Mouse (Mus musculus) spleen, adult 18-20 months (tissue): ENCODE measurements around the gene Tm9sf1.

Source experiments
- DNase-seq, 2 experiments: peaks; one replicate each; pipeline ENCODE4 v3.0.0; 2022; ENCODE audit warnings: mixed read lengths in 2 of 2

The Tm9sf1 gene

DNA sequence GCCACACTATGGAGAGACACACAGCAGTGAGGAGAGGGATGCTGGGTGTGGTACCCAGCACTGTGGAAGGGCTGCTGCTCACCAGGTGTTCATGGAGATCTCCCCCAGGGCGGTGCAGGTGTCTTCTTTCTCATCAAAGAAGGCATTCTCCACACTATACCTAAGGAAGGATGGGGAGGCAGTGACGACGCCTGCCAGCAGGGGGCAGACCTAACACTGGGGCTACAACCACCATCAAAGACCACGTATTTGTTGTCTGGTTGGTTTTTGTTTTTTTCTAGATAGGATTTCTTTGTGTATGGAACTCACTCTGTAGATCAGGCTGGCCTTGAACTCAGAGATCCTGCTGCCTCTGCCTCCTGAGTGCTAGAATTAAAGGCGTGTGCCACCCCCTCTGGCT, 14.3 kb downstream of the Tm9sf1 start:
- peak; percentile 50 to 76 for DNase-seq

DNA sequence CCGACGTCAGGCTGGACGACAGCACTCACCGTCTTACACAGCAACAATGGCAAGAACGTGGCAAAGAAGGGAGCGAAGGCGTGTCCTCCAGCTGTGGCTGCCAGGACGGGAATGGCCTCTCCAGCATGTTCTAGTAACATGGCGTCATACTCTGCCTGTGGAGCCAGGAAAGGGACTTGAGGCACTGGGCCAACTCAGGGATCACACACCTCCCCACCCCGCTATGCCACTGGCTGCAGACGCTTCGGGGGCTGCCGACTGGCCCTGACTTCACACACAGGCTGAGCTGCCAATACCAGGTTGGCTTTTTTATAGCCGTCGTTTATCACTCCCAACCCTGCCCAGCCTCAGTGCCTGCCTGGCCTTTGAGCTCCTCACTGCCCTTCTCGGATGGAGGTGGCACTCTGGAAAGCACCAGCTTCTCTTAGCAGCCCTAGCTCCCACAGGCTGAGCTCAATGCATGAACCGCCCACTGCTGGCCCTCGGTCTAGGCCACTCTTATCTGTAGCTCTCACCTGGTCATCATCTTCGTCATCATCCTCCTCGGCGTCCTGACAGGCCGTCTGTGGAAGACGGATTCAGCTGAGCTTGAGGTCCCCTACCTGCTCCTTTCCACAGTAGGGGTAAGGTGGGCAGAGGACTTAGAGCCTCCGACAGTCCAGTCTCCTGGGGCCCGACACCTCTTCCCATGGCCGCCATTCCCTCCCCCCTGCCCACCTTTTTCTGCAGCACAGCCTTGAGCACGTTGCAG, 15.4 kb downstream of the Tm9sf1 start:
- no peak for DNase-seq

DNA sequence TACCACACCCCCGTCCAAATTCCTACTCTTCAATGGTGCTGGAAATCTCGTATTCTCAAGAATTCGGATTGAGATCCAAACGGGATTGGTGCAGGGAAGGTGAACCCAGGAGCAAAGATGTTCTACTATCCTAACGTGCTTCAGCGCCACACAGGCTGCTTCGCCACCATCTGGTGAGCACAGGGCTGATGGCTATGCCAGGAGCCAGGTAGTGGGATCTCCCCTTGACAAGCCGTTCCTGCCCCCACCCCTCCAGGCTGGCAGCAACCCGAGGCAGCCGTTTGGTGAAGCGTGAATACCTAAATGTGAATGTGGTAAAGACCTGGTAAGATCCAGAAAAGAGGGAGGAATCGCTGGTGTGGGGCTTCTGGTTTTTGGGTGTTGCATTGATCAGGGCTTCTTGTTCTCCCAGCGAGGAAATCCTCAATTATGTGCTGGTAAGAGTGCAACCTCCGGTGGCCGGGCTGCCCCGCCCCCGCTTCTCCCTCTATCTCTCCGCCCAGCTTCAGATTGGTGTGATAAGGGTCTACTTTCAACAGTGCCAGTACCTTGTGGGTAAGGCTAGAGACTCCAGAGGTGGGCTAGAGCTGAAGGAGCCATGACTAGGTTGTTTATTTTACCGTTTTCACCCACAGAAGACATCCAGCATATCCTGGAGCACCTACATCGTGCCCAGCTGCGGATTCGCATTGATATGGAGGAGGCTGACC, 25.0 kb downstream of the Tm9sf1 start:
- DNase-seq, result no peak

DNA sequence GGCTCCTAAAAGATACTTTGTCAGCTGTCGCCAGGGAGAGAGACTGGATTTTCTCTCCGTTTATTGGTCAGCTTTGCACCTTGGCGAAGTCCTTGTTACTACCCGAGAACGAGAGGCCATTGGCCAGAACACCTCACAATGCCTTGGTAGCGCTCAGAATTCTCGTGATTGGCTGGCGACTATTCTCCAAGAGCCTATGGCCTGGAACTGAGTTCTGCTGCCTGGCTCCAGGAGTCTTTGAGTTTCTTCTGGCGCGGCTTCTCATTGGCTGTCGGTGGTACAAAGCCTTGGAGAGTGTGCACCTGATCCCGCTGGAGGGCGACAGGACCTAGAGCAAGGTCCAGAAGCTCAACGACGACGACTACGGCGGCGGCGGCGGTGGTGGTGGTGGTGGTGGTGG, 25.8 kb downstream of the Tm9sf1 start, which contains the start of gene Rec8:
TSS of gene Rec8 (plus strand) at position 216 of the 400 bp plus-strand sequence.
- no peak for DNase-seq

DNA sequence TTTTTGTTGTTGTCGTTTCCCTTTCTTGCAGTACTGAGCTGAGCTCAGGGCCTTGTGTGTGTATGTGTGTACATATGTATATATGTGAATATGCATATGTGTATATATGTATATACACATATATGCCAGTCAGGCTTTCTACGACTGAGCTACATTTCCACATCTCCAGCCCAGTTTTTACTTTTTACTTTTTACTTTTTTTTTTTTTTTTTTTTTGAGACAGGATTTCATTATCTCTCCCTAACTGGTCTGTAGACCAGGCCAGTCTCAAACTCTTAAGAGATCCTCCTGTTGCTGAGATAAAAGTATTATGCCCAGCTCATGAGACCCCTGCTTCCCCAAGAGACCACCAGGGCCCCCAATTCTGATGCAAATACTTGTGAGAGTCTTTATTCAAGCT, 26.8 kb downstream of the Tm9sf1 start:
- DNase-seq, result no peak

DNA sequence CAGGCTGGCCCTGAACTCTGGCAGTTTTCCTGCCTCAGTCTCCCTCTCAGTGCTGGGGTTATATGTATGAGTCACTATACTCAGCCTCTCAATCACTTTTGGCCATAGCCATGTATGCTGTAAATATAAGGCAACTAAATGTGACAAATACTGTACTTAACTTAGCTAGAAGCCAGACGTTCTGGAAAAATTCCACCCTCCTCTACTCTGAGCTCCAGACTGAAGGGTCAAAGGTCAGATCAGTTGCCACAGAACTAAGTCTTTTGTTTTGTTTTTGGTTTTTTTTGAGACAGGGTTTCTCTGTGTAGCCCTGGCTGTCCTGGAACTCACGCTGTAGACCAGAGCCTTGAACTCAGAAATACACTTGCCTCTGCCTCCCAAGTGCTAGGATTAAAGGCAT, 27.7 kb downstream of the Tm9sf1 start:
- DNase-seq, result no peak

DNA sequence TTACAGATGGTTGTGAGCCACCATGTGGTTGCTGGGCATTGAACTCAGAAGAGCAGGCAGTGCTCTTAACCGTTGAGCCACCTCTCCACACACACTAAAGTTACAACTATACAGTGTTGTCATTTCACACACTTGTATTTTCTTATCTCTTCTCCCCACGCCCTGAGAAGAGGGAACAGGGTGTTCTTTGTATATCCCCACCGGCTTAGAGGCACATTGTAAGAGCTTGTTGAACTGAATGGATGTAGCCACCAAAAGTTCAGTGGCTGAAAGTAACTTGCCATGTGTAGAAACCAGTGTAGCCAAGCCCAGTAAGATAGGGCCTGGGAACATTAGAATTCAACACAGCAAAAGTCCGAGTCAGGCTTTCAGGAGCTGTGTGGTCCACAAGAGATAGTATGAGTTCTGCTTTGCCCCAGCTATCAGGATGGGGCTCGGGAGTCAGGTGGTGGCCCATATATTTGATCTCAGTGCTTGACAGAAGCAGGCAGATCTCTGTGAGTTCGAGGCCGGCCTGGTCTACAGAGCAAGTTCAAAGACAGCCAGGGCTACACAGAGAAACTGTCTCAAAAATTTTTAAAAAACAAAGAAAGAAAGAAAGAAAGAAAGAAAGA, 28.9 kb downstream of the Tm9sf1 start:
- no peak for DNase-seq

DNA sequence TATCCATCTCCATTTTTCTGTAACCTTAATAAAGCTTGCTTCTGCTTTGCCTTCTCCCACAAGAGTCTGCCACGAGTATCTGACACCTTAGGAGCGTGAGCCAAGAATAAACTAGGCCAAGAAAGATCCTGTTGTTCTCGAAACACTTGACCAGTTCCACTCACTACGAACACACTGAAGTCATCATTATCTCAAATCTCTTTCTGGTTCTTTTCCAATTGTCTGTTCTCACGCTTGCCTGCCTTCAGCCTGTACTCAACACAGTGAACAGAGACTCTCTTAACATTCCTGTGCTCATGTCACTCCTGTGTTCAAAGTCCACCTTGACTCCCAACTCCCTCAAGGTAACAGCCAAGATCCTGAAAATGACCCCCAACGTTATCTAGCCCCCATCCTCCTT, 30.3 kb downstream of the Tm9sf1 start:
- no peak for DNase-seq

DNA sequence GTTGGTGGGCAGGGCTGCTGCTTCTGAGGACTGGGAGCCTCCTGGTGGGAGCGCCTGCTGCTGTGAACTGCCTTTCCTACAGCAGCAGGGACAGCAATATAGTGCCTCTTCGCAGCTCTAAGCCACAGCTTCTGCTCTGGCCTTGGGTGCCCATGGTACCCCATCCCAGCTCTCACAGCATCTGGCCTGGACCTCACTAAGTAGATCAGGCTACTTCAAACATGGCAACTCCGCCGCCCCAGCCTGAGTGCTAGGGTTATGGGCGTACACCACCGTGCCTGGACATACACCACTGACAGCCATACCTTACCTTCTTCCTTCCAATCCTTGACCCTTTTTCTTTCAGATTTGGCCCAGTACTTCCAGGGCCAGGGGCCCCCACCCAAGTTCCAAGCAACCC, 35.3 kb downstream of the Tm9sf1 start:
- no peak for DNase-seq

DNA sequence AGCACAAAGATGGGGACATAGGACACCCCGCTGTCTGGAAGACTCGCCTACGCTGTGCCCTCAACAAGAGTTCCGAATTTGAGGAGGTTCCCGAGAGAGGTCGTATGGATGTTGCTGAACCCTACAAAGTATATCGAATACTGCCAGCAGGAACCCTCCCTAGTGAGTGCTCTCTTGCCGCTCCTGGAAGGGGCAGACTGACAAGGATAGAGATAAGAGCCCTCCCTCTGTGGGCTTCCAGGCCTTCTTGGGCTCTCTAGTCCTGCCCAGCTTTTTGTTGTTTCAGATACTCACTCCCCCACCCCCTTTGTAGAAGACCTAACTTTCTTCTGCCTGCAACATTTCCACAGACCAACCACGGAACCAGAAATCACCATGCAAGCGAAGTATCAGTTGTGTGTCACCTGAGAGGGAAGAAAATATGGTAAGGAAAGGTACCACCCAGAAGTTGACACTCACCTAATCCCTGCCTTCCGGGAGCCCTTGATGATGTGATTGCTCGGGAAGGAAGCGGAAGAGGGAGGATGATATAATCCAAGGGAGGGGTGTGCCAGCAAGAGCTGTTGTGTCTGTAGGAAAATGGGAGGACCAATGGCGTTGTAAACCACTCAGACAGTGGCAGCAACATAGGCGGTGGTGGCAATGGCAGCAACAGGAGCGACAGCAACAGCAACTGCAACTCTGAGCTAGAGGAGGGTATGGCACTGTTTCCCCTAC, 37.7 kb downstream of the Tm9sf1 start:
- DNase-seq, result no peak

DNA sequence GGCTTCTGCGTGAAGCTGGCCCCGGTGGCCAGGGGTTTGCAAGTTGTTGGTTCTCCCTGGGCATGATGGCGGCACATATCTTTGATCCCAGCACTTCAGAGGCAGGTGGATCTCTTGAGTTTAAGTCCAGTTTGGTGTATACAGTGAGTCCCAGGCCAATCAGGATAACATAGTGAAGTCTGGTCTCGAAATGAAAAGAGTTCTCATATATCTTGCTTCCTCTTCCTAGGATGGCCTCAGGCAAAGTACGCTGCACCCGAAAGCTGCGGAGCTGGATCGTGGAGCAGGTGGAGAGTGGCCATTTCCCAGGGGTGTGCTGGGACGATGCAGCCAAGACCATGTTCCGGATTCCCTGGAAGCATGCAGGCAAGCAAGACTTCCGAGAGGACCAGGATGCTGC, 38.8 kb downstream of the Tm9sf1 start:
- no peak for DNase-seq

DNA sequence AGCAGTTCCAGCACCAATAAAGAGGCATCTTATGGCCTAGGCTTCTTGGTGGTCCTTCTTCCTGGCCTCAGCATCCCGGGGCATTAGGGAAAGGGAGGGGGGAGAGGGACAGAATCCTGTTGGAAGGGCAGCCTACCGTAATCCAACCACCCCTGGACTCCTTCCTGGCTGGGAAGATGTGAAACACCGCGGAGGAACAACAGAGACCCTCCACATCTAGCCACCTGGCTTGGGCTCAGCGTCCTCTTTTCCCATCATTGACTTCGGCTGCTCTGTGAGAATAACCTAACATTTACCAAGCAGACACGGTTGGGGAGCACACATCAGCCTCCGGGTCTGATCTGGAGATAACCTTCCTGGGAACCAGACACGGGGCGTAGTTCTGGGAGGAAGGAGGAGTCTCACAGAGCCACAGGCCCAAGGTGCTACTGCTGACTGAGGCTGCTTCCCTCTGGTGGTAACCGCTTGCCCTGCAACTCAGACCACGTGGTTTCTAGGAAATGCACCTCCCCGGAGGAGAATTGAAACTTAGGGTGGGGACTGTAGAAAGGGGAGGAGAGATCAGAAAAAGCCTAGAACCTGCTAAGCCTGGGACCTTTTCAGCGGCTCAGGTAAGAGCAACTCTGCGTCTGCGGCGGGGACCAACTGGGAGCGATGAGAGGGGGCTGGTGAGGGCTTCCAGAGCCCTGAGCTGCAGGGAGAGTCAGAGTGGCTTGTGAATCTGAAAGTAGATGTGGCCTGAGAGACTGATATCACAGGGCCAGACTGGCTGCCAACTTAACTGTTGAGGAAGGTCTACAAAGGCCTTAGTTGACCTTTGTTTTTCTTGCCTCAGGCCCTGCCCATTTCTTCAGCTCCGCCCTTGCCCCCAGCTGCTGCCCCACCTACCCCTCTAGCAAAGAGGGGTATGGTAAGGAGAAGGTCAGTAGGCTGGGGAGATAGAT, 39.7 kb downstream of the Tm9sf1 start:
- peak; percentile 89 to 93 for DNase-seq

DNA sequence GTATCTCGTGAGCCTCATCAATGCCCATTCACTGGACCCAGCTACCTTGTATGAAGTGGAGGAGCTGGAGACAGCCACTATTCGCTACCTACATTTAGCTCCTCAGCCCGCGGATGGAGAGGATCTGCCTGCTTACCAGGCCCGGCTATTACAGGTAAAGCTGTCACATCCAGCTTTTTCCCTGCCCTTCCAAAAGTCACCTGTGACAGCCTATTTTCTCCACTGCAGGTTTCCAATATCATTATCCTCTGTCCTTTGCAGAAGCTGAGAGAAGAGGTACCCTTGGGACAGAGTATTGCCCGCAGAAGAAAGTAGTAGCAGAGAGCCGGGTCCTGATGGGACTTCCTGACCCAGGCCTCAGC, 40.4 kb downstream of the Tm9sf1 start, which contains the start of gene Irf9:
TSS of gene Irf9 (plus strand) at position 301 of the 362 bp plus-strand sequence.
- no peak for DNase-seq

DNA sequence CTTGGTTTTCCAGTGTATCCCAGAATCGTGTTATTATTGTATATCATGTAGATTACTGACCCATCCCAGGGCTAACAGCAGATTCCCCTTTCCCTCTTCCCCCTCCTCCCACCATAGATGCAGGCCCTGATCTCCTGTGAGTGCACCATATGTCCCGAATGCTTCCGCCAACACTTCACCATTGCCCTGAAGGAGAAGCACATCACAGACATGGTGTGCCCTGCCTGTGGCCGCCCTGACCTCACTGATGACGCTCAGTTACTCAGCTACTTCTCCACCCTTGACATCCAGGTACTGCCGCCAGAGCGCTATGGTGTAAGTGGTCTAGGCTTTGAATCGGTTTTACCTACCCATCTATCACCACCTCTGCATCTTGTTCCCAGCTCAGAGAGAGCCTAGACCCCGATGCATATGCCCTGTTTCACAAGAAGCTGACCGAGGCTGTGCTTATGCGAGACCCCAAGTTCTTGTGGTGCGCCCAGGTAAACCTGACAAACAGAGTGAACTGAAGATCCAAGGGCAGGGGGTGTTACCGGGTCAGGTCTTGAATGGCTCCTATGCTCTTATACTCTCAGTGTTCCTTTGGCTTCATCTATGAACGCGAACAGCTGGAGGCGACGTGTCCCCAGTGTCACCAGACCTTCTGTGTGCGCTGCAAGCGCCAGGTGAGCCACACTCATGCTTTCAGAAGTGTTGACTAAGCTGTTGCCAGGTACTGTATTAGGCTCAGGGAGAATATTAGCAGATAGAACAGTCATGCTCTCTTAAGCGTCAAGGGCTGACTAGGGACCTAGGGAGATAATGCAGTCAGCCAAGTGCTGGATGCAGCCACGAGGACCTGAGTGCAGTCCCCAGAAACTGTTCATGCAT, 44.9 kb downstream of the Tm9sf1 start:
- no peak for DNase-seq

DNA sequence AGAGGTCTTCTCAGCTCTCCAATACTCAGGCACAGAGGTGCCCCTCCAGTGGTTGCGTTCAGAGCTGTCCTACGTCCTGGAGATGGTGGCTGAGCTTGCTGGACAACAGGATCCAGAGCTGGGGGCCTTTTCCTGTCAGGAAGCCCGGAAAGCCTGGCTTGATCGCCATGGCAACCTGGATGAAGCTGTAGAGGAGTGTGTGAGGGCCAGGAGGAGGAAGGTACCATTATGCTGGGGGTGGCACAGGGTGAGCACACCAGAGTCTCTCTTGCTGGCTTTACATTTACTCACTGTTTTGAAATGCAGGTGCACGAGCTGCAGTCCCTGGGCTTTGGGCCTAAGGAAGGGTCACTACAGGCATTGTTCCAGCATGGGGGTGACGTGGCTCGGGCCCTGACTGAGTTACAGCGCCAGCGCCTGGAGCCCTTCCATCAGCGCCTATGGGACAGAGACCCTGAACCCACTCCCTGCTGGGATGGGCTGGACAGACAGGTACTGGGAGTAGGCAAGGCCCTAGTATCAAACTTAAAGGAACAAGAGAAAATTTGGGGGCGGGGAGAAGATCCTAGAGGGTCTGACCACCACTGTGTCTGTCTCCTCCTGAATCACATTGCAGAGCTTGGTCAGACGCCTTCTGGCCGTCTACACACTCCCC, 47.4 kb downstream of the Tm9sf1 start:
- DNase-seq, result no peak

DNA sequence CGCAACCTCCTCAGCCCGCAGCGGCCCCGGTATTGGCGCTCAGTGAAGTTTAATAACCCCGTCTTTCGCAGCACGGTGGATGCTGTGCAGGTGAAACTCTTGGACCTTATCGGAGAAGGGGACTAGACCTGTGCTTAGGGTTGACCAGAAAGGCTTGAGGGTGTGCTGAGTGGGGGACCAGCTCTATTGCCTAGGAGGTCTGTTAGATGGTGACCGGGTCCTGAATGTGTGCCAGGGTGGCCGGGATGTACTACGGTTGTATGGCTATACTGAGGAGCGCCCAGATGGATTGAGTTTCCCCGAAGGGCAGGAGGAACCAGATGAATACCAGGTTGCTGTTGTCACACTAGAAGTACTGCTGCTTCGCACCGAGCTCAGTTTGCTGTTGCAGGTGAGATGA, 51.4 kb downstream of the Tm9sf1 start:
- DNase-seq, result no peak

DNA sequence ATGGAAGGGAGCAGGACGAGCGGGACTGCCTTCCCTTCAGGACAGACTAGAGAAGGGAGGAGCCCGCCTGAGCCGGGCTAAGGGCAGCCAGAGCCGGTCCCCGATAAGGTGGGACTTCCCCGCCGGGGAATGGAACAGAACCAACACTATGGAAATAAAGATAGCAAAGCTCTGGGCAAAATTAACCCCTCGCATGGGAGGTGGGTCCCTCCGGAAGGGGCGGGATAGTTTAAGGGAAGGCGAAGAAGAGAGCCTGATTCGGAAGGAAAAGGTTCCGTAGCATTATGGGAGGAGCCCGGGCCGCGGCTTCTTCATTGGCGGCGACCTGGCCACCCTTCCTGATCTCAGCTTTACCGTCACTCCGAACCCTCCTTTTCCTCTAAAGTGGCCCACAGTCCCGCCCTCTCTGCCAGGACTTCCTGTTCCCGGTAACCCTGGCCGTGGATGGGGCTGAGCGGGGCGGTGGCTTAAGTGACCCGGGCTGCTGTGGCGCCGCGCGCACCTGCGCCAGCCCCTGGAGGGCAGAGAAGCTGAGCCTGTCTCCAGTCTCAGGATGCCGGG, 52.2 kb downstream of the Tm9sf1 start, which contains the start of gene Rnf31:
TSS of gene Rnf31 (plus strand) at position 378 of the 561 bp plus-strand sequence.
- DNase-seq, result peak; percentile 82 to 89

DNA sequence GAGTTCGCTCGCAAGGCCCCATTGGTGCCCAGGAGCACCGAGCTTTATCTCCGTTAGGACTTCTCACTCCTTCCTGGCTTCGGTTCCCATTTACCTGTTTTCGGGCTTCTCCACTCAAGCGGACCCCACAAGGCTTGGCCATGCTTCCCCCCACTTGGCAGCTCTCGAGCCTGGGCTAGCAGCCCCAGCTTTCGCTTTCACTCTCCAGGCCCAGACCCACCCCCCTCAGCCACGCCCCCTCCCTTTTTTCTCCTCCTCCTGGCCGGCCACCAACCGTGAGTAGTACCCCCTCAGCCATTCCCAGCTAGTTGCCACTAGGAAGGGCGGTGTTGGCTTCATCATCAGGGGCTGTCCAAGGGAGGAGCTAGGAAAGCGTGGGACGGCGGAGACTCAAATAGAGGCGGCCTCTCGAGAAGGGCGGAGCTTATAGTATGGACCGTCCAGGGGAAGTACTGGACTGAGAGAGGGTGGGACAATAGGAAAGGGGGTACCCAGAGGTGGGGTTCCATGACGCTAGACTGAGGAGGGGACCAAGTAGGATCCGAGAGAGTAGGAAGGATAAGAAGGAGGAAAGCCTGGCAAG, 52.8 kb downstream of the Tm9sf1 start, which contains the start of gene Psme2:
TSS of gene Psme2 (minus strand) at position 366 of the 583 bp plus-strand sequence.
- peak; percentile 76 to 80 for DNase-seq

DNA sequence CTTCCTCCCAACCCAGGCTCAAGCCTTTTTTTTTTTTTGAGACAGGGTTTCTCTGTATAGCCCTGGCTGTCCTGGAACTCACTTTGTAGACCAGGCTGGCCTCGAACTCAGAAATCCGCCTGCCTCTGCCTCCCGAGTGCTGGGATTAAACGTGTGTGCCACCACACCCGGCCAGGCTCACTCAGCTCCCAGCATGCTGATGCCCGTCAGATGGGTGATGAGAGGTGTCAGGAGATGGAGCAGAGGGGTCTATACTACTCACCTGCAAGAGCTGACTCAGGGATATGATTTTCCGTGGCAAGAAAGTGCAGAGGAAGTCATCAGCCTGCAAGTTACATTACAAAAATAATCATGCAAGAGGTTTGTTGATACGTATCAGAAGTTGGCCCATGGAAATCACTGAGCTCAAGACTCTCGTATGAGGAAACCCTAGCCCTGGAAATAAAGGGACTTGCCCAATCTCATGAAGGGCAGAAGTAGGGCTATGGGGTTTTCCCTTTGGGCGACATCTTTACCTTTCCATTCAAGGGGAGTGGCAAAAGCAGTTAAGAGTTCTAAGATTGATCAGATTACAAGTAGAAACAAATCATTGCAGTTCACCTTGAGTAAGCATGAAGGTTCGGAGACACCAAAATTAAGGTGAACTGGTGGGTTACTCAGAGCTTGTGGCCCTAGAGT, 53.7 kb downstream of the Tm9sf1 start:
- no peak for DNase-seq
